ENCODE assay signal across 17 mouse cellular contexts in genomic region chr7:53750985-53751605, GRCm38 (mm10).
DNase-seq lines count a peak whose midpoint lies in the region; ATAC-seq and TF ChIP-seq lines count a peak whose summit lies in the region.
"Had no signal": no experiment of that assay in that cellular context is flagged by ENCODE, and none has a peak within 500 bp of the region (broad histone marks: within the 10 kb centered on the region; RNA-seq: fewer than 3 reads in every experiment).

No protein-coding gene starts in this region.

- H3K36me3 ChIP-seq in midbrain, embryonic 12.5 days: no peaks in the 10 kb centered on the region
- no peaks in the 10 kb centered on the region for H3K36me3 ChIP-seq in midbrain, embryonic 10.5 days
- H3K36me3 ChIP-seq in forebrain, postnatal 0 days (ENCODE audit: insufficient read depth): no peaks in the 10 kb centered on the region
- no peaks in the 10 kb centered on the region for H3K36me3 ChIP-seq in hindbrain, embryonic 16.5 days (ENCODE audit: control insufficient read depth, insufficient read depth, low read length)
- no peaks in the 10 kb centered on the region for H3K36me3 ChIP-seq in neural tube, embryonic 13.5 days
- H3K36me3 ChIP-seq: embryonic facial prominence, embryonic 15.5 days; heart, embryonic 13.5 days; limb, embryonic 13.5 days; liver, embryonic 15.5 days had no signal

- H3K27ac ChIP-seq in midbrain, embryonic 12.5 days (replicated peaks): peak overlapping the region; percentile 36; the same call in 1 of the 2 replicates
- H3K27ac ChIP-seq in midbrain, embryonic 10.5 days (replicated peaks): no peak overlapping the region
- H3K27ac ChIP-seq in forebrain, postnatal 0 days (ENCODE audit: low read depth, low read length): no peak overlapping the region
- no peak overlapping the region for H3K27ac ChIP-seq in hindbrain, embryonic 16.5 days (ENCODE audit: low read depth, low read length)
- H3K27ac ChIP-seq in neural tube, embryonic 13.5 days (replicated peaks): no peak overlapping the region
- H3K27ac ChIP-seq: embryonic facial prominence, embryonic 15.5 days; heart, embryonic 13.5 days; limb, embryonic 13.5 days; liver, embryonic 15.5 days had no signal

- no peaks in the 10 kb centered on the region for H3K27me3 ChIP-seq in midbrain, embryonic 12.5 days
- H3K27me3 ChIP-seq in midbrain, embryonic 10.5 days (ENCODE audit: low read depth, poor library complexity, severe bottlenecking): no peaks in the 10 kb centered on the region
- no peaks in the 10 kb centered on the region for H3K27me3 ChIP-seq in forebrain, postnatal 0 days (ENCODE audit: insufficient read depth, low read length)
- H3K27me3 ChIP-seq in hindbrain, embryonic 16.5 days (replicated peaks; ENCODE audit: control insufficient read depth, insufficient read depth, low read length): no peaks in the 10 kb centered on the region
- no peaks in the 10 kb centered on the region for H3K27me3 ChIP-seq in neural tube, embryonic 13.5 days
- H3K27me3 ChIP-seq: embryonic facial prominence, embryonic 15.5 days; heart, embryonic 13.5 days; limb, embryonic 13.5 days; liver, embryonic 15.5 days had no signal

- H3K9ac ChIP-seq in midbrain, embryonic 12.5 days (replicated peaks): no peak overlapping the region
- peak overlapping the region; percentile 6; the same call in 1 of the 2 replicates for H3K9ac ChIP-seq in forebrain, postnatal 0 days
- no peak overlapping the region for H3K9ac ChIP-seq in hindbrain, embryonic 16.5 days (ENCODE audit: low read depth, low read length)
- no peak overlapping the region for H3K9ac ChIP-seq in neural tube, embryonic 13.5 days
- H3K9ac ChIP-seq: embryonic facial prominence, embryonic 15.5 days; heart, embryonic 13.5 days; limb, embryonic 13.5 days; liver, embryonic 15.5 days had no signal

- no peak overlapping the region for H3K4me3 ChIP-seq in midbrain, embryonic 12.5 days
- H3K4me3 ChIP-seq in midbrain, embryonic 10.5 days: no peak overlapping the region
- no peak overlapping the region for H3K4me3 ChIP-seq in forebrain, postnatal 0 days (ENCODE audit: low read depth, low read length)
- no peak overlapping the region for H3K4me3 ChIP-seq in hindbrain, embryonic 16.5 days (ENCODE audit: low read length)
- H3K4me3 ChIP-seq in neural tube, embryonic 13.5 days: no peak overlapping the region
- H3K4me3 ChIP-seq: embryonic facial prominence, embryonic 15.5 days; heart, embryonic 13.5 days; limb, embryonic 13.5 days; liver, embryonic 15.5 days had no signal

- 36% methylated on average over 4 of the region's 4 CpGs for WGBS in midbrain, embryonic 12.5 days
- WGBS in midbrain, embryonic 10.5 days: 51% methylated on average over 4 of the region's 4 CpGs
- WGBS in forebrain, postnatal 0 days: 38% methylated on average over 4 of the region's 4 CpGs
- WGBS in hindbrain, embryonic 16.5 days: 32% methylated on average over 4 of the region's 4 CpGs
- 30% methylated on average over 4 of the region's 4 CpGs for WGBS in neural tube, embryonic 13.5 days

- ATAC-seq in midbrain, embryonic 12.5 days (ENCODE audit: low FRiP score, low read depth): no peak
- ATAC-seq in forebrain, postnatal 0 days: peak; percentile 66
- ATAC-seq in hindbrain, embryonic 16.5 days: peak; percentile 83
- peak; percentile 80 for ATAC-seq in neural tube, embryonic 13.5 days (ENCODE audit: low read depth)

- no peaks in the 10 kb centered on the region for H3K9me3 ChIP-seq in midbrain, embryonic 12.5 days
- H3K9me3 ChIP-seq in midbrain, embryonic 10.5 days (replicated peaks): no peaks in the 10 kb centered on the region
- H3K9me3 ChIP-seq in forebrain, postnatal 0 days (ENCODE audit: low read length): no peaks in the 10 kb centered on the region
- no peaks in the 10 kb centered on the region for H3K9me3 ChIP-seq in hindbrain, embryonic 16.5 days (ENCODE audit: control insufficient read depth, low read length)
- H3K9me3 ChIP-seq in neural tube, embryonic 13.5 days: no peaks in the 10 kb centered on the region
- H3K9me3 ChIP-seq: embryonic facial prominence, embryonic 15.5 days; heart, embryonic 13.5 days; limb, embryonic 13.5 days; liver, embryonic 15.5 days had no signal

- TF ChIP-seq CTCF in forebrain, postnatal 0 days (IDR thresholded peaks at IDR 0.05; ENCODE audit: low read depth): no peak

- H3K4me2 ChIP-seq in midbrain, embryonic 12.5 days (replicated peaks): no peak overlapping the region
- no peak overlapping the region for H3K4me2 ChIP-seq in forebrain, postnatal 0 days (ENCODE audit: low read depth)
- no peak overlapping the region for H3K4me2 ChIP-seq in hindbrain, embryonic 16.5 days (ENCODE audit: low read length)
- 0 out of 2 replicates have a peak overlapping the region, but pooled peaks have one; percentile 11 for H3K4me2 ChIP-seq in neural tube, embryonic 13.5 days
- H3K4me2 ChIP-seq: embryonic facial prominence, embryonic 15.5 days; heart, embryonic 13.5 days; limb, embryonic 13.5 days; liver, embryonic 15.5 days had no signal

- DNase-seq in midbrain, embryonic 10.5 days (ENCODE audit: low spot score): no peak
- DNase-seq in forebrain, postnatal 0 days: peak; percentile 25
- no peak for DNase-seq in cerebellum, postnatal 36 days
- DNase-seq in gastrocnemius, adult 18-20 months (ENCODE audit: low spot score): no peak
- DNase-seq: adrenal gland, postnatal 14 days; cerebellum, postnatal 25 days; heart, postnatal 4 days; kidney, adult 2 months; lung, postnatal 14 days; thymus, postnatal 36 days had no signal

- no peaks in the 10 kb centered on the region for H3K4me1 ChIP-seq in midbrain, embryonic 12.5 days
- H3K4me1 ChIP-seq in midbrain, embryonic 10.5 days: no peaks in the 10 kb centered on the region
- H3K4me1 ChIP-seq in forebrain, postnatal 0 days (ENCODE audit: insufficient read depth): peaks cover 3% of the 10 kb centered on the region; the same call in 1 of the 2 replicates
- peaks cover 2% of the 10 kb centered on the region; the same call in 1 of the 2 replicates for H3K4me1 ChIP-seq in hindbrain, embryonic 16.5 days (ENCODE audit: control insufficient read depth, insufficient read depth, low read depth, low read length)
- H3K4me1 ChIP-seq in neural tube, embryonic 13.5 days (replicated peaks): peaks cover 11% of the 10 kb centered on the region
- H3K4me1 ChIP-seq: embryonic facial prominence, embryonic 15.5 days; heart, embryonic 13.5 days; limb, embryonic 13.5 days; liver, embryonic 15.5 days had no signal
